8 mouse cellular contexts compared by ENCODE assay signal in genomic region chr7:34390834-34391155, GRCm38 (mm10). TPM values are rescaled to one million over a fixed set of nuclear protein-coding genes. Genes with fewer than 3 reads are reported as not detected.
A peak's percentile ranks its signal among the peaks of the same experiment; 100 is the strongest.
DNase-seq lines count a peak whose midpoint lies in the region; ATAC-seq lines count a peak whose summit lies in the region.

No protein-coding gene starts in this region.

- H3K9me3 ChIP-seq in forebrain, embryonic 13.5 days (replicated peaks), result no peaks in the 10 kb centered on the region
- H3K9me3 ChIP-seq in hindbrain, embryonic 11.5 days (ENCODE audit: control insufficient read depth, low read length), result no peaks in the 10 kb centered on the region

- peak overlapping the region; percentile 93; the same call in 1 of the 2 replicates for H3K4me3 ChIP-seq in forebrain, embryonic 13.5 days
- no peak overlapping the region for H3K4me3 ChIP-seq in hindbrain, embryonic 11.5 days (ENCODE audit: low read depth, low read length)

- peak overlapping the region; percentile 75 for H3K4me2 ChIP-seq in forebrain, embryonic 13.5 days
- H3K4me2 ChIP-seq in hindbrain, embryonic 11.5 days (replicated peaks; ENCODE audit: low read depth, low read length), result no peak overlapping the region; the same call in 1 of the 2 replicates

- peaks cover 33% of the 10 kb centered on the region for H3K4me1 ChIP-seq in forebrain, embryonic 13.5 days
- 0 out of 2 replicates have a peak, but pooled peaks cover 3% of the 10 kb centered on the region for H3K4me1 ChIP-seq in hindbrain, embryonic 11.5 days (replicated peaks; ENCODE audit: control insufficient read depth, insufficient read depth, low read length)

- WGBS in forebrain, embryonic 13.5 days, result 86% methylated on average over 7 of the region's 7 CpGs
- WGBS in hindbrain, embryonic 11.5 days, result 66% methylated on average over 7 of the region's 7 CpGs

- H3K27me3 ChIP-seq in forebrain, embryonic 13.5 days, result no peaks in the 10 kb centered on the region
- H3K27me3 ChIP-seq in hindbrain, embryonic 11.5 days (ENCODE audit: control insufficient read depth, insufficient read depth, low read length), result no peaks in the 10 kb centered on the region

- peak; percentile 40 for DNase-seq in cerebellum, adult 9-11 months
- no peak for DNase-seq in cerebellum, adult 9-10 months
- DNase-seq in 416B (ENCODE audit: low read depth), result peak; percentile 58
- no peak for DNase-seq in hindbrain, embryonic 11.5 days (ENCODE audit: low spot score)
- DNase-seq in lung, postnatal 14 days, result peak; percentile 40
- DNase-seq in testis, postnatal 14 days (ENCODE audit: low spot score), result peak; percentile 28
- no peak for DNase-seq in left cerebral cortex, adult 18-20 months (ENCODE audit: low spot score in 2 of 2)

- H3K36me3 ChIP-seq in forebrain, embryonic 13.5 days (ENCODE audit: poor library complexity, severe bottlenecking), result no peaks in the 10 kb centered on the region
- H3K36me3 ChIP-seq in hindbrain, embryonic 11.5 days (ENCODE audit: control insufficient read depth, insufficient read depth, low read length), result no peaks in the 10 kb centered on the region

- peak overlapping the region; percentile 99; the same call in 1 of the 2 replicates for H3K9ac ChIP-seq in forebrain, embryonic 13.5 days
- peak overlapping the region; percentile 99; the same call in 1 of the 2 replicates for H3K9ac ChIP-seq in hindbrain, embryonic 11.5 days (ENCODE audit: low read depth, low read length)

- H3K27ac ChIP-seq in forebrain, embryonic 13.5 days, result no peak overlapping the region
- no peak overlapping the region for H3K27ac ChIP-seq in hindbrain, embryonic 11.5 days (ENCODE audit: low read depth, low read length)

- ATAC-seq in forebrain, embryonic 13.5 days, result no peak
- no peak for ATAC-seq in hindbrain, embryonic 11.5 days (ENCODE audit: low FRiP score)

RNA-seq across cellular contexts. Expression of gene Lsm14a, which starts 2.3 kb away (rescaled TPM):
- polyA plus RNA-seq in forebrain, embryonic 13.5 days (2015; fragmentation: Nextera tagmentation; extraction: Ambion mirVana), result 95.1 and 96.0 TPM in 2 replicates
- polyA plus RNA-seq in hindbrain, embryonic 11.5 days (2014; fragmentation: Nextera tagmentation; extraction: Ambion mirVana), result 67.8 and 68.1 TPM in 2 replicates
- 10 to 100 TPM; 82.1 to 94.8 TPM for total RNA-seq in left cerebral cortex, adult 18-20 months (2021)

Comparison
In these comparisons a context has a peak if more than half of its experiments do, and no peak if none do; other contexts are left out.
1. DNase-seq: peak in cerebellum, adult 9-11 months (single experiment), 416B (single experiment), lung, postnatal 14 days (single experiment) and testis, postnatal 14 days (single experiment); none in cerebellum, adult 9-10 months (single experiment), hindbrain, embryonic 11.5 days (single experiment) and left cerebral cortex, adult 18-20 months (0 of 2).